Mouse (Mus musculus) lung, postnatal 0 days (tissue): ENCODE data around the gene Dnm3.

Source experiments
- CTCF ChIP-seq: IDR thresholded peaks from 2 replicates; pipeline ENCODE4 v1.5.1; 2016; ENCODE audit warnings: antibody characterized with exemption, mild to moderate bottlenecking
- EP300 ChIP-seq: IDR thresholded peaks from 2 replicates; pipeline ENCODE4 v1.6.1; 2016; ENCODE audit warnings: antibody characterized with exemption, mild to moderate bottlenecking, control low read depth

DNA sequence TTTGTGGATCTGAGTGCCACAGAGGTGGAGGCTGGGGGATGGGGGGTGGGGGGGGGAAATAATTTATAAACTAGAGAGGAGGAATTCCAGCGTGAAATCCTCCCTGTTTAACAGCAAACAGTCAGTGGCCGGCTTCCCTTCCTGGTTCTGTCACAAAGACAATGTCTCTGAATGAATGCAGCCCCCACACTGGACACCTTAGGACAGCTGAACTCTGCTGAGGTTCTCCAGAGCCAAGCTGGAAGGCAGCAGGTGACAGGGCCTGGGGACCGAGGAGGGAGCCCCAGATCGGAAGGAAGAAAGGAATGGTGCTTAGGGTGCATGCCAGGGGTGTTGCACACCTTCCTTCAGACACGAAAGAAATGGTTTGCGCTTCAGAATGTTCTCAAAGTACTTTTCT lies 24.8 kb downstream of the Dnm3 start:
- TF ChIP-seq CTCF = no peak
- TF ChIP-seq EP300 = no peak
